Mouse (Mus musculus) adrenal gland, postnatal 25 days (tissue): ENCODE data around the gene Aff4. TPM values are rescaled to one million over a fixed set of nuclear protein-coding genes. Genes with fewer than 3 reads are reported as not detected.
"Not testable (repeated sequence)": the region's sequence is repeated elsewhere in the genome, so short reads cannot be mapped to it uniquely, and the experiment has no call there.

ENCODE experiments used
- DNase-seq: peaks from one replicate; pipeline ENCODE4 v3.0.0; 2021; ENCODE audit warnings: mixed read lengths
- long read RNA-seq: library from polyadenylated mRNA; stranded (forward); transcript quantifications from one replicate; pipeline ENCODE4 v2.0.0, GENCODE M21; 2021
- total RNA-seq: library from RNA; stranded (reverse); gene quantifications from 2 replicates; pipeline ENCODE4 v1.2.3, GENCODE M21; 2021

The Aff4 gene
- 156 and 173 TPM in 2 replicates for total RNA-seq
- long read RNA-seq, full-length matches to known transcripts: 7 of 26 reads
- long read RNA-seq, partial matches to known transcripts: 10 of 26 reads
- long read RNA-seq, other reads (novel, unspliced or antisense): 9 of 26 reads

DNA sequence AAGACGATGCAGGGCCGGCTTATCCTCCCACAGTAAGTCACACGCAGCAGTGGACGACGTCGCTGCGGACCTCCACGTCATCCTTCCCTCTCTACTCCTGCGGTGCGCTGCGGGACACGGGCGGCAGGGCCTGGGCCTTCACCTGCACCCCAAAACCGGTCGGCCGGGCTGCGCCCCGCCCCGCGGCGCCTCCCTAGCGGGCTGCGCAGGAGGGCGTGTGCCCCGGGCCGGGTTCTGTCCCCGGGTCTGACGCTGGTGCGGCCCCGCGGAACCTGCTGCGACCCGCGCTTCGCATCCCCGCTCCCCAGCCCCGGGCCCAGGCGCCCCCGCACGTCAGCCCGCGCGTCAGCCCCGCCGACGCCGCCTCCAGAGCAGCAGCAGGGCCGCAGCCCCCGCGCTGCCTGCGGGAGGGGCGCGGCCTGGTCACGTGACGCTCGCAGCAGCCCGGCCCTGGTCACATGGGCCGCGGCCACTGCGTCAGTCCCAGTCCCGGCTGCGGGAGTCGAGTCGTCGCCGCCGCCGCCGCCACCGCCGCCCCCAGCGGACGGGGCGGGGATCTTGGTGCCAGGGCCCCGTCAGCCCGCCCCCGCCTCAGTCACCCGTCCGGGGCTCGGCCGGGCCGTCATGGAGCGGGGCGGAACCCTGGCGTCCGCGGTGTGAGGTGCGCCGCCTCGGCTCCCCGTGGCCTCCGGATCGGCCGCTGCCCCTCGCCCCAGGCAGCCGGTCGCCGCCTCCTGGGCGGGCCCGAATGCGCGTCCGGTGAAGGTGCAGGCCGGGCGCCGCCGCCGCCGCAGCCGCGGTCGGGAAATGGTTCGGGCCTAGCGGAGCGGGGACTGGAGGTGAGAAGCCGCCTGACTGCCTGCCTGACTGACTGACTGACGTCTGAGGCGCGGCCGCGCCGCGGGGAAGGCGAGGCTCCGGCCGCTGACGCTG lies at the start of gene Aff4:
Gene Aff4, plus strand, starts transcription at position 543 of the 933 bp plus-strand sequence.
- peak; percentile 90 for DNase-seq

- no peak for DNase-seq
Observed at GRCm38 (mm10) chr11:53301167-53301515, 49.5 kb upstream of the Aff4 start.

DNA sequence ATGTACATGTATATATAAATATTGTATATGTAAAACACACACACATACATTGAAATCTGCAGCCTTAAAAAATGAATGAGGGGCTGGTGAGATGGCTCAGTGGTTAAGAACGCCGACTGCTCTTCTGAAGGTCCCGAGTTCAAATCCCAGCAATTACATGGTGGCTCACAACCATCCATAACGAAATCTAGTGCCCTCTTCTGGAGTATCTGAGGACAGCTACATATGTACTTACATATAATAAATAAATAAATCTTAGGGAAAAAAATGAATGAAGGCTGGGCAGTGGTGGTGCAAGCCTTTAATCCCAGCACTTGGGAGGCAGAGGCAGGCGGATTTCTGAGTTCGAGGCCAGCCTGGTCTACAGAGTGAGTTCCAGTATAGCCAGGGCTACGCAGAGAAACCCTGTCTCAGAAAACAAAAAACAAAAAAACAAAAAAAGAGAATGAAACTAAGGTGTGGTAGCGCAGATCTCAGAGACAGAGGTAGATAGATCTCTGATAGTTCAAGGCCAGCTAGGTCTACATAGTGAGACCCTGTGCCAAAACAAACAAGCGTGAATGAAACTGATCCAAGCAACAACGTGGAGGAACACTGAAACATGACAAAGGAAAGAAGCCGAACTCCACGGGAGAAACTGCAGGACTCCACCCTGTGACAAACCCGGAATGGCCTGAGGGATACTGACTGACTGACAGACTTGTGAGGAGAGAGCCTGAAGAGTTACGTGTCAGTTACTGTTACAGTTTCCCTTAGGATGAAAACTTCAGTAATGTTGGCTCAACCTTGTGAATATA lies 46.4 kb upstream of the Aff4 start:
- DNase-seq: no peak

- no peak for DNase-seq
Observed at GRCm38 (mm10) chr11:53306965-53307364, 43.7 kb upstream of the Aff4 start.

GRCm38 (mm10) chr11:53307558-53308065 lies 43.0 kb upstream of the Aff4 start:
- DNase-seq: no peak

- DNase-seq: peak; percentile 18
Observed at GRCm38 (mm10) chr11:53308251-53308864, 42.3 kb upstream of the Aff4 start.

GRCm38 (mm10) chr11:53308884-53309310 lies 41.7 kb upstream of the Aff4 start:
- peak; percentile 53 for DNase-seq

DNA sequence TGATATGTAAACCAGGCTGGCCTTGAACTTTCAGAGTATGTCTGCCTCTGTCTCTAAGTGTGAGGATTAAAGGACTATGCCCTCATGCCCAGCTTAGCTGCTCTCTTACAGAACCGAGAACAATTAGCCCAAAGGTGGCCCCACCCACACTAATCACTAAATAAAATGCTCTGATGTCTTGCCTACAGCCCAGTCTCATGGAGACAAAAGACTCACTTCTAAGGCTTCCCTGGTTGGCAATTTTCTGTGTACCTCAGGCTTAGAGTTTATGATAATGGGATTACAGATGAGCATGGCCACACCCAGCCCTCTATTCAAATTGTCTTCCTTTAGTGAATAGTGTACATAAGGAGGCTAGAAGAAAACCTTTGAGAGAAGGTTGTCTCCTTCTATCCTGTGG lies 39.2 kb upstream of the Aff4 start:
- DNase-seq: no peak

GRCm38 (mm10) chr11:53312823-53313222 lies 37.8 kb upstream of the Aff4 start:
- not testable (repeated sequence) for DNase-seq

DNA sequence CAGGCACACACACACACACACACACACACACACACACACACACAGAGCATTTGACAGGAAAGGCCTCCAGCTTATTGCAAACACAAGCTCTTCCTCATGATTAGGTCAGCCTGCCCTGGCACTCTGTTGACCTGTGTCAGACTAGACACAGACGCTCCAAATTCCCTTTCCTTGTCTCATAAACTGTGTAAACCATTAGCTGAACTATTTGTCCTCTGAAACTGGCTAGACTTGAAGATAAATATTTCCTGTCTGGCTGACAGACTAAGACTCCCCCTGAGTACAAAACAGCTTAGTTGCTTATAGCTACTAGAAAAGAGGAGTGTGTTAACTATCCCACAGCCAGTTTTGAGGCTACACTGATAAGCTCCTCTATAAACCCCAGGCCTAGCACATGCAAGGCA lies 35.9 kb upstream of the Aff4 start:
- DNase-seq: no peak

DNA sequence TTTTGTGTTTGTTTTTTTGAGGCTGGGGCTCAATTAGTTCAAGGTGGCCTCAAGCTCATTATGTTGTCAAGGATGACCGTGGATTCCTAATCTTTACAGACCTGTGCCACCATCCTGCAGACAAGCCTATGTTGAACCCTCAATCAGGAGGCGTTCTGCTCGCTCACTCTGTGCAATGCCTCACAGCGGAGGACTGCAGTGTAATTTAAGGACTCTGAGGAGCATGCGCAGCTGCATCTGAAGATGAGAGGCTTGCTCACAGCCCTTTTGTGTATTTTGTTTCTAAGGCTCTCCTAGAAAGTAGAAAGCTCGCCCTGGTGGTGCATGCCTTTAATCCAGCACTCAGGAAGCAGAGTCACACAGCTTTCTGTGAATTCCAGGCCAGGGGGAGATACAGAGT lies 33.6 kb upstream of the Aff4 start:
- no peak for DNase-seq

DNA sequence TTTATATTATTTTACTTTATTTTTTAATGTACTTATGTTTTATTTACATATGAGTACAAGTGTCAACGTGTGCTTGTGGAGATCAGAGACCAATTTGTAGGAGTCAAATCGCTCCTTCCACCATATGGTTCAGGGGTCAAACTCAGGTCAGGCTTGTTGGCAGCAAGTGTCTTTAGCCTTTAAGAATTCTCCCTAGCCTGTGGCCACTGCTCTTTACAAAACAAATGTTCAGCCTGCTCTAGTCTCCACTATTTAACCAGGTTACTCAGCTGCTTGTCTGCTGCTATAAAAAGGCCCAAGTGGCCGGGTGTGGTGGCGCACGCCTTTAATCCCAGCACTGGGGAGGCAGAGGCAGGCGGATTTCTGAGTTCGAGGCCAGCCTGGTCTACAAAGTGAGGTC lies 32.6 kb upstream of the Aff4 start:
- no peak for DNase-seq

GRCm38 (mm10) chr11:53318568-53318967 lies 32.1 kb upstream of the Aff4 start:
- not testable (repeated sequence) for DNase-seq

DNA sequence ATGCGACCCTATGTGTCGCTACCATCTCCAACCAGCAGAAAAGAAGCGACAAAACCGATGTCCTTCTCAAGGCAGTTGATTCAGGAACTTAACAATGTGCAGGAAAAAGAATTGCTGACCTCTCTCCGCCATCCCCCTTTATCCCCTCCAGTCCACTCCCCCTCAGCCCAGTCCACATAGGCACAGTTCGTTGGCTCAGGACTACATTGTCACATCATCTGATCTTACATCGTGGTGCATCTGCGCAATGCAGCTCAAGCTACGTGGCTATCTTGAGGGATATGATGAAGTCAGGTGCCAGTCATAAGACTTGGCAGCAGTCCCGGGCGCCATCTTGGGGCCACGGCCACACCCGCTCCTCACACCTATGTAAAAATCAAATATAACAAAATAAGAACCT lies 30.8 kb upstream of the Aff4 start:
- DNase-seq: not testable (repeated sequence)

DNA sequence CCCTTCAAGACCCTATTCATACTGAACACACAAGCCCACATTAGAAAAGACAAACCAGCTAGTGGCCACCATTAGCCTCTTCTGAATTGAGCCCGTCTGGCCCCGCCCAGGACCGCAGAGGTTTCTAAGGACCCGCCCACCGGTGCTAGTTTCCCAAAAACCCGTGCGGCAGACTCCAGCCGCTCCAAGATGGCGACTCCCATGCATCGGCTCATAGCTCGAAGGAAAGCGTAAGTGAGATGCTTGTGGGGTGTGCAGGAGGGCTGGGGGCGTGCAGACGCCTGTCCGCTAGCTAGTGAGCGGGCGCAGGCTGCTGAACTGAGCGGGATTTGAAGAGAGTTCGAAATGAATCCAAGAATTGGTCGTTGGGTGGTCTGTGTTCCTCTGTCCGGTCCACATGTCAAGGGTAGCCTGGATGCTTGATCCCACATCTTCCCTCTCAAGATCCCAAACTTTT lies 26.1 kb upstream of the Aff4 start, which contains the start of gene Zcchc10:
Gene Zcchc10, plus strand, starts transcription at position 168 of the 457 bp plus-strand sequence.
- peak; percentile 87 for DNase-seq

DNA sequence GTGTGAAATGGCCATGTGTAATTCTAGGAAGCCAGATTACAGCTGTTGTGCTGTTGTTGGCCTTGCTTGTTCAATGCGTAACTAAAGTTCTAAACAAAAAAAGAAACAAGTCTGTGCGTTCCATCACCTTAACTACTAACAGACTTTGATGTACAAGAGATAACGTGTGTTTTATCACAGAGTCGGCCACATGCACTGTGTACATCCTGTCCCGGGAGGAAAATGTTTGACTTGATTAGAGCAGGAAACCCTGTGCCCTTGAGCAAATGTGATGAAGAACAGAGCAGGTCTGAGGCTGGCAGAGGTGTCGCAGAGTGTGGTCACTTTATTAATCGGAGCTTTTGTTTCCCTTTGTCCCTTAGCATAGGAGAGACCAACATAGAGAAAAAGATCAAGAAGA lies 20.3 kb upstream of the Aff4 start:
- DNase-seq: no peak

DNA sequence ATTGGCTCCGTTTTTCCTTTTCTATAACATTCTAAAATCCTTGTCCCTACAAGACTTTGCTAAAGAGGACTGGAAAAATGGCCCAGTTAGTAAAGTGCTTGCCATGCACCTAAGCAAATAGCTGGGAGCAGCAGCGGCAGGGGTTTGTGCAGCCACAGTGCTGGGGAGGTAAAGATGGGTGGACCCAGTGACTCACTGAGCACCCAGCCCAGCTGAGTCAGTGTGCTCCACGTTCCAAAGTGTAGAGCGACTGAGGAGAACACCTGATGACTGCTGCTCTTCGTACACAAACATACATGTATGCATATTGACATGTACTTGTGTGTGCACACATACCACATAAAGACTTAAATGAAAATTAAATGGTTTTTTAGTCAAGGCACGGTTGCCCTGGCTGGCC lies 19.5 kb upstream of the Aff4 start:
- no peak for DNase-seq

- DNase-seq: no peak
Observed at GRCm38 (mm10) chr11:53332076-53332680, 18.5 kb upstream of the Aff4 start.

GRCm38 (mm10) chr11:53335505-53336181 lies 15.0 kb upstream of the Aff4 start:
- no peak for DNase-seq

GRCm38 (mm10) chr11:53336182-53336571 lies 14.5 kb upstream of the Aff4 start:
- no peak for DNase-seq

GRCm38 (mm10) chr11:53336924-53337323 lies 13.7 kb upstream of the Aff4 start:
- no peak for DNase-seq
